14 mouse cellular contexts compared by ENCODE assay signal in the genomic region with DNA sequence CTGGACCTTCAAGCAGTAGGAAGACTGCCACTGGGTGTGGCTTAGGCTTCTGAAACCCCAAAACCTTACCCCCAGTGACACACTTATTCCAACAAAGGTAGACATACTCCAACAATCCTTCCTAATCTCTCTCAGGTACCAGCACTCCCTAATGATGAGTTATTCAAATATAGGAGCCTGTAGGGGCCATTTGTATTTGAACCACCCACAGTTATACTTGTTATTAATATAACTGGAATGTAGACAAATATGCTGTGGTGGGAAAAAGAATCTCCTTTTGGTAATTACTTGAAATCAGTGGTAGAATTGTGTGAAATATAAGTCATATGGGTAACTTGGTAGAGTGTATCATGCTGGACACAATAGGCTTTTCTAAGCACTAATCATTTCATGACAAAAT.
"Had no signal": no experiment of that assay in that cellular context is flagged by ENCODE, and none has a peak within 500 bp of the region (broad histone marks: within the 10 kb centered on the region; RNA-seq: fewer than 3 reads in every experiment).

No protein-coding gene starts in this region.

- H3K4me1 ChIP-seq: liver, embryonic 15.5 days; midbrain, embryonic 15.5 days had no signal

- H3K9ac ChIP-seq: liver, embryonic 15.5 days; liver, postnatal 0 days; midbrain, embryonic 13.5 days; midbrain, embryonic 15.5 days; neural tube, embryonic 12.5 days had no signal

- H3K27ac ChIP-seq: liver, embryonic 15.5 days; macrophage; midbrain, embryonic 13.5 days; midbrain, embryonic 15.5 days; neural tube, embryonic 12.5 days had no signal

- H3K9me3 ChIP-seq: liver, embryonic 15.5 days; megakaryocyte, embryonic 14.5 days; midbrain, embryonic 13.5 days; midbrain, embryonic 15.5 days; neural tube, embryonic 12.5 days had no signal

- H3K36me3 ChIP-seq: liver, embryonic 15.5 days; midbrain, embryonic 15.5 days; neural tube, embryonic 12.5 days had no signal

- H3K4me2 ChIP-seq: liver, embryonic 15.5 days; midbrain, embryonic 11.5 days; midbrain, embryonic 13.5 days; midbrain, embryonic 15.5 days; neural tube, embryonic 12.5 days had no signal

- H3K27me3 ChIP-seq: liver, embryonic 15.5 days; megakaryocyte, embryonic 14.5 days; midbrain, embryonic 13.5 days; midbrain, embryonic 15.5 days; neural tube, embryonic 12.5 days had no signal

- H3K4me3 ChIP-seq: liver, embryonic 15.5 days; megakaryocyte, embryonic 14.5 days; midbrain, embryonic 13.5 days; midbrain, embryonic 15.5 days; neural tube, embryonic 12.5 days had no signal

- DNase-seq: liver, postnatal 0 days; lung, postnatal 10 days; lung, postnatal 36 days; right cerebral cortex, postnatal 14 days; thymus, adult 18-20 months; thymus, postnatal 14 days; thymus, postnatal 36 days had no signal

- ATAC-seq: liver, postnatal 0 days had no signal
